Mouse (Mus musculus) liver, adult 10 weeks (tissue): ENCODE measurements around the gene Gm20821. TPM values are rescaled to one million over a fixed set of nuclear protein-coding genes. Genes with fewer than 3 reads are reported as not detected.

ENCODE experiments used
- polyA plus RNA-seq: library from polyadenylated mRNA; stranded (reverse); fragments of 350-450 nt; fragmentation: Illumina TruSeq; extraction: RNeasy Lipid Tissue Mini Kit (QIAGEN cat#74804); gene quantifications from one replicate; pipeline ENCODE4 v1.2.3, GENCODE M21; 2014; ENCODE audit warnings: low read depth, low replicate concordance

The Gm20821 gene
- polyA plus RNA-seq = not detected

GRCm38 (mm10) chrY:9781504-9781903, at the start of gene Gm20821:
Gene Gm20821 (plus strand): TSS chrY:9781804.

